Comparison of ENCODE assay signal across 8 mouse cellular contexts in the genomic region with DNA sequence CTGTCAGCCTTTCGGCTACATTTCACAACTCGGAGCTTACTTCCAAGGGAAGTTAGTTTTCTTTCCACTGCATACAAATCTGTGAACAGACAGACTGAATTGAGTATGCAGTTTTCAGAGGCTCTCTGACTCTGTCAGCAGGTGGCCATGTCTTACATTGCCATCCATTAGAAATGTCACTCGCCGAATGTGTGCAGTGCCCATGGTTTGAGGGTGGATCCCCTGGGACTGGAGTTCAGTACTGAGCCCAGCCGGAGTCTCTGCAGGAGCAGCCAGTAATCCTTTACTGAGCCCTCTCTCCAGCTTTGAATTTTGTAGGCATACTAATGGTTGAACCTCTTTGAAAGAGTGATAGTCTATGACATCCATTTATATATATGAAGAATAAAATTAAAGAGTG. TPM values are rescaled to one million over a fixed set of nuclear protein-coding genes. Genes with fewer than 3 reads are reported as not detected.
DNase-seq lines count a peak whose midpoint lies in the region; ATAC-seq and TF ChIP-seq lines count a peak whose summit lies in the region.

No protein-coding gene starts in this region.

- DNase-seq in kidney, postnatal 0 days (ENCODE audit: low spot score): no peak
- no peak for DNase-seq in kidney, adult 9 months
- DNase-seq in forebrain, embryonic 10.5 days (ENCODE audit: extremely low spot score, low spot score): no peak
- DNase-seq in hindbrain, postnatal 0 days (ENCODE audit: low spot score): peak; percentile 16
- no peak for DNase-seq in adrenal gland, postnatal 4 days (ENCODE audit: low spot score in 2 of 2)
- no peak for DNase-seq in layer of hippocampus, postnatal 25 days (ENCODE audit: extremely low spot score in 1 of 2, low spot score in 1 of 2)

- H3K9me3 ChIP-seq in kidney, postnatal 0 days (replicated peaks; ENCODE audit: low read length): no peaks in the 10 kb centered on the region
- no peaks in the 10 kb centered on the region; the same call in 1 of the 2 replicates for H3K9me3 ChIP-seq in forebrain, embryonic 10.5 days
- H3K9me3 ChIP-seq in hindbrain, postnatal 0 days (ENCODE audit: low read length): no peaks in the 10 kb centered on the region
- no peaks in the 10 kb centered on the region for H3K9me3 ChIP-seq in neural tube, embryonic 13.5 days

- H3K4me2 ChIP-seq in kidney, postnatal 0 days (ENCODE audit: low read length): 0 out of 2 replicates have a peak overlapping the region, but pooled peaks have one; percentile 74
- peak overlapping the region; percentile 69 for H3K4me2 ChIP-seq in hindbrain, postnatal 0 days (ENCODE audit: low read depth, low read length)
- peak overlapping the region; percentile 68 for H3K4me2 ChIP-seq in neural tube, embryonic 13.5 days

- H3K36me3 ChIP-seq in kidney, postnatal 0 days (ENCODE audit: insufficient read depth, low read length): no peaks in the 10 kb centered on the region
- peaks cover 30% of the 10 kb centered on the region for H3K36me3 ChIP-seq in forebrain, embryonic 10.5 days (replicated peaks)
- no peaks in the 10 kb centered on the region for H3K36me3 ChIP-seq in hindbrain, postnatal 0 days (ENCODE audit: insufficient read depth, low read length)
- peaks cover 15% of the 10 kb centered on the region; the same call in 1 of the 2 replicates for H3K36me3 ChIP-seq in neural tube, embryonic 13.5 days

- peaks cover 9% of the 10 kb centered on the region for H3K4me1 ChIP-seq in kidney, postnatal 0 days (replicated peaks; ENCODE audit: insufficient read depth, low read length)
- peaks cover 37% of the 10 kb centered on the region for H3K4me1 ChIP-seq in forebrain, embryonic 10.5 days
- peaks cover 12% of the 10 kb centered on the region for H3K4me1 ChIP-seq in hindbrain, postnatal 0 days (ENCODE audit: insufficient read depth, low read length)
- H3K4me1 ChIP-seq in neural tube, embryonic 13.5 days (replicated peaks): peaks cover 42% of the 10 kb centered on the region

- no peak for ATAC-seq in kidney, postnatal 0 days (replicated peaks; ENCODE audit: low FRiP score, low read depth)
- no peak for ATAC-seq in hindbrain, postnatal 0 days
- ATAC-seq in neural tube, embryonic 13.5 days (ENCODE audit: low read depth): no peak
- no peak for ATAC-seq in erythroid progenitor cell, adult 5-6 weeks (replicated peaks; ENCODE audit: low FRiP score, poor library complexity, severe bottlenecking)

- no peak overlapping the region for H3K27ac ChIP-seq in kidney, postnatal 0 days
- H3K27ac ChIP-seq in forebrain, embryonic 10.5 days: no peak overlapping the region
- H3K27ac ChIP-seq in hindbrain, postnatal 0 days: no peak overlapping the region
- no peak overlapping the region for H3K27ac ChIP-seq in neural tube, embryonic 13.5 days (replicated peaks)

- no peak for TF ChIP-seq CTCF in kidney, postnatal 0 days (IDR thresholded peaks at IDR 0.05; ENCODE audit: low read depth)
- TF ChIP-seq CTCF in hindbrain, postnatal 0 days (IDR thresholded peaks at IDR 0.05; ENCODE audit: low read depth): no peak

- H3K27me3 ChIP-seq in kidney, postnatal 0 days (ENCODE audit: insufficient read depth, low read length): no peaks in the 10 kb centered on the region
- no peaks in the 10 kb centered on the region for H3K27me3 ChIP-seq in forebrain, embryonic 10.5 days (ENCODE audit: poor library complexity, severe bottlenecking)
- no peaks in the 10 kb centered on the region for H3K27me3 ChIP-seq in hindbrain, postnatal 0 days (ENCODE audit: insufficient read depth, low read length)
- H3K27me3 ChIP-seq in neural tube, embryonic 13.5 days: no peaks in the 10 kb centered on the region

- WGBS in kidney, postnatal 0 days: 52% methylated on average over 5 of the region's 5 CpGs
- 85% methylated on average over 5 of the region's 5 CpGs for WGBS in forebrain, embryonic 10.5 days
- 21% methylated on average over 5 of the region's 5 CpGs for WGBS in hindbrain, postnatal 0 days
- 37% methylated on average over 5 of the region's 5 CpGs for WGBS in neural tube, embryonic 13.5 days

- no peak overlapping the region for H3K9ac ChIP-seq in kidney, postnatal 0 days (ENCODE audit: low read depth, low read length)
- H3K9ac ChIP-seq in hindbrain, postnatal 0 days (replicated peaks; ENCODE audit: low read length): 0 out of 2 replicates have a peak overlapping the region, but pooled peaks have one; percentile 21
- H3K9ac ChIP-seq in neural tube, embryonic 13.5 days: peak overlapping the region; percentile 94

- no peak overlapping the region for H3K4me3 ChIP-seq in kidney, postnatal 0 days (replicated peaks; ENCODE audit: low read depth, low read length)
- H3K4me3 ChIP-seq in forebrain, embryonic 10.5 days: peak overlapping the region; percentile 96; the same call in 1 of the 2 replicates
- peak overlapping the region; percentile 97 for H3K4me3 ChIP-seq in hindbrain, postnatal 0 days (ENCODE audit: low read length)
- H3K4me3 ChIP-seq in neural tube, embryonic 13.5 days: peak overlapping the region; percentile 83

RNA-seq across cellular contexts. Expression of a gene that starts 2.4 kb away (rescaled TPM):
- polyA plus RNA-seq in kidney, postnatal 0 days (2015; fragmentation: Nextera tagmentation; extraction: Ambion mirVana): 12.9 and 13.9 TPM in 2 replicates
- polyA plus RNA-seq in forebrain, embryonic 10.5 days (2016; fragmentation: Nextera tagmentation; extraction: Ambion mirVana): 12.6 and 12.7 TPM in 2 replicates
- total RNA-seq in hindbrain, postnatal 0 days (2014; rRNA removed): 92.2 and 96.7 TPM in 2 replicates
- 24.4 and 25.3 TPM in 2 replicates for polyA plus RNA-seq in hindbrain, postnatal 0 days (2015; fragmentation: Nextera tagmentation; extraction: Ambion mirVana)
- polyA plus RNA-seq in neural tube, embryonic 13.5 days (2015; fragmentation: Nextera tagmentation; extraction: Ambion mirVana): 36.8 and 38.4 TPM in 2 replicates
- total RNA-seq in adrenal gland, postnatal 4 days (2021): 10 to 100 TPM; 38.2 to 39.0 TPM
- total RNA-seq in erythroid progenitor cell, adult 5-6 weeks (2015; ENCODE audit: low replicate concordance): 13.7 and 19.3 TPM in 2 replicates
- 13.9 and 28.8 TPM in 2 replicates for total RNA-seq in erythroid progenitor cell, adult 5-6 weeks (2017; ENCODE audit: low replicate concordance)
- 10 to 100 TPM; 57.4 to 61.0 TPM for total RNA-seq in layer of hippocampus, postnatal 25 days (2021)

RNA-seq across cellular contexts. Expression of a gene that starts 17.4 kb away (rescaled TPM):
- polyA plus RNA-seq in kidney, postnatal 0 days (2015; fragmentation: Nextera tagmentation; extraction: Ambion mirVana): 268 TPM in 2 replicates
- 303 TPM in 2 replicates for polyA plus RNA-seq in forebrain, embryonic 10.5 days (2016; fragmentation: Nextera tagmentation; extraction: Ambion mirVana)
- 42.5 and 49.9 TPM in 2 replicates for total RNA-seq in hindbrain, postnatal 0 days (2014; rRNA removed)
- polyA plus RNA-seq in hindbrain, postnatal 0 days (2015; fragmentation: Nextera tagmentation; extraction: Ambion mirVana): 253 and 256 TPM in 2 replicates
- 228 and 239 TPM in 2 replicates for polyA plus RNA-seq in neural tube, embryonic 13.5 days (2015; fragmentation: Nextera tagmentation; extraction: Ambion mirVana)
- total RNA-seq in adrenal gland, postnatal 4 days (2021): 100 to 1,000 TPM; 105 to 107 TPM
- total RNA-seq in erythroid progenitor cell, adult 5-6 weeks (2015; ENCODE audit: low replicate concordance): 93.5 and 116 TPM in 2 replicates
- 44.4 and 50.9 TPM in 2 replicates for total RNA-seq in erythroid progenitor cell, adult 5-6 weeks (2017; ENCODE audit: low replicate concordance)
- total RNA-seq in layer of hippocampus, postnatal 25 days (2021): 10 to 100 TPM; 49.7 to 51.6 TPM

RNA-seq across cellular contexts. Expression of a gene that starts 45.8 kb away (rescaled TPM):
- polyA plus RNA-seq in kidney, postnatal 0 days (2015; fragmentation: Nextera tagmentation; extraction: Ambion mirVana): 69.3 and 71.4 TPM in 2 replicates
- polyA plus RNA-seq in forebrain, embryonic 10.5 days (2016; fragmentation: Nextera tagmentation; extraction: Ambion mirVana): 89.7 and 95.9 TPM in 2 replicates
- 51.9 and 60.2 TPM in 2 replicates for total RNA-seq in hindbrain, postnatal 0 days (2014; rRNA removed)
- 46.3 and 46.4 TPM in 2 replicates for polyA plus RNA-seq in hindbrain, postnatal 0 days (2015; fragmentation: Nextera tagmentation; extraction: Ambion mirVana)
- polyA plus RNA-seq in neural tube, embryonic 13.5 days (2015; fragmentation: Nextera tagmentation; extraction: Ambion mirVana): 64.8 and 67.3 TPM in 2 replicates
- 10 to 100 TPM; 88.3 to 94.1 TPM for total RNA-seq in adrenal gland, postnatal 4 days (2021)
- total RNA-seq in erythroid progenitor cell, adult 5-6 weeks (2015; ENCODE audit: low replicate concordance): 208 and 242 TPM in 2 replicates
- total RNA-seq in erythroid progenitor cell, adult 5-6 weeks (2017; ENCODE audit: low replicate concordance): 378 and 387 TPM in 2 replicates
- total RNA-seq in layer of hippocampus, postnatal 25 days (2021): 10 to 100 TPM; 39.6 to 48.5 TPM

RNA-seq across cellular contexts. Expression of a gene that starts 54.3 kb away (rescaled TPM):
- polyA plus RNA-seq in kidney, postnatal 0 days (2015; fragmentation: Nextera tagmentation; extraction: Ambion mirVana): 39.0 and 42.3 TPM in 2 replicates
- polyA plus RNA-seq in forebrain, embryonic 10.5 days (2016; fragmentation: Nextera tagmentation; extraction: Ambion mirVana): 33.8 and 35.4 TPM in 2 replicates
- 22.1 and 23.5 TPM in 2 replicates for total RNA-seq in hindbrain, postnatal 0 days (2014; rRNA removed)
- polyA plus RNA-seq in hindbrain, postnatal 0 days (2015; fragmentation: Nextera tagmentation; extraction: Ambion mirVana): 25.6 and 26.9 TPM in 2 replicates
- polyA plus RNA-seq in neural tube, embryonic 13.5 days (2015; fragmentation: Nextera tagmentation; extraction: Ambion mirVana): 31.2 and 32.8 TPM in 2 replicates
- 10 to 100 TPM; 23.2 to 25.9 TPM for total RNA-seq in adrenal gland, postnatal 4 days (2021)
- 9.7 and 34.8 TPM in 2 replicates for total RNA-seq in erythroid progenitor cell, adult 5-6 weeks (2015; ENCODE audit: low replicate concordance)
- 2.4 and 10.7 TPM in 2 replicates for total RNA-seq in erythroid progenitor cell, adult 5-6 weeks (2017; ENCODE audit: low replicate concordance)
- total RNA-seq in layer of hippocampus, postnatal 25 days (2021): 10 to 100 TPM; 16.3 to 17.8 TPM
